Mouse (Mus musculus) spleen, postnatal 4 days (tissue): ENCODE measurements around the gene AY074887.

Experiments used
- DNase-seq, 2 experiments: peaks; one replicate each; pipeline ENCODE4 v3.0.0; 2022; ENCODE audit warnings: low spot score in 2 of 2

AY074887 gene

DNA sequence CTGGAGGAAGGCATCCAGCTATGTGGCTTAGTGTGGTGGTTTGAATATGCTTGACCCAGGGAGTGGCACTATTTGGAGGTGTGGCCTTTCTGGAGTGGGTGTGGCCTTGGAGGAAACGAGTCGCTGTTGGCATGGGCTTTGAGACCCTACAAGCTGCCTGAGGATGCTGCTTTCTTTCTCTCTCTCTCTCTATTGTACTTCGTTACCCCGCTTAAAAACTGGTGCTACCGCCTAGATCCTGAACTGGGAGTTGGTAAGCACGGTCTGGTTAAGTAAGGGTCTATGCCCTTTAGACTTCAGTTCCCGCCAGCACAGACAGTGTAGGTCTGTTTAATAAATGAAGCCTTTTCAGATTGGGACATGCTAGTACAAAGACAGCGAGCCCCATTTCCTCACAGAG is 34.4 kb downstream of the AY074887 start:
- DNase-seq = no peak

DNA sequence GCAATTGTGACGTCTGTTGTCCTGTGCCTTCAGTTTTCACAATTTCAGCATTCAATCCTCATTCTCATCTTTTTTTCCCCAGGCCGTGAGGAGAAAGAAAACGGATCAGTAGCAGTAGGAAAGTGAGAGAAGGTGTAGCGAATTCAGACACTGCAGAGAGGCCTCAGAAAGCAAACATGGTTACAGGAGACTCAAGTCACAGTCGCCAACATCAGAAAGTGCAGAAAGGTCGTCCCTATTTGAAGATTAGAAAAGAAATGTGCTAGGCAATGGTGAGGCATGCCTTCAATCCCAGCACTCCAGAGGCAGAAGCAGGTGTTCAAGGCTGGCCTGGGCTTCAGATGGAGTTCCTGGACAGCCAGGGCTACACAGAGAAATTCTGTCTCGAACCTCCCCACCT is 35.2 kb downstream of the AY074887 start:
- no peak for DNase-seq

DNA sequence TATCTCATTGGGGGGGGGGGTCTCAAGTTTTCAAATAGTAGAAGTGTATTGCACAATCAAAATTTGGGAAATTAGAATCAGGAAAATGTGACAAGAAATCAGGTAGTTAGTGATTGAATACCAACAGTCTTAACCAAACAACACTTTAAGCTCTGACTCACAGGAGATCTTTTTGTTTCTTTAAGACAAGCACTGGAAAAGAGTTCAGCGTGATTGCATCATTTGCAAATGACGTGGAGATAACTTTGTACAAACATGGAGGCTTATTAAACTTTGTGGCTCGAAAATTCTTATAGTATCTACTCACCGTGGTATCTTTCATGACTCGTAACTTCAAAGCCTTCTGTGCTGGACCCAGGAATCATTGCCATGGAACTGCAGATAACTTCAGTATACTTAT is 41.4 kb downstream of the AY074887 start:
- no peak for DNase-seq
